Mouse (Mus musculus): Measurements from ENCODE around the gene Dclk1. TPM values are rescaled to one million over a fixed set of nuclear protein-coding genes. Genes with fewer than 3 reads are reported as not detected.

Dclk1 gene
- total RNA-seq, 2 experiments from 2014 or later = 569 to 585 TPM

- Histone ChIP-seq H3K27ac (peak overlapping the region; percentile 75), H3K4me3 (no peak overlapping the region)
- no peak for DNase-seq (ENCODE audit: low spot score in 2 of 2)
- TF ChIP-seq CTCF (conservative IDR thresholded peaks at IDR 0.05) = no peak
Measured at GRCm38 (mm10) chr3:55396792-55397191, 154.6 kb downstream of the Dclk1 start.

- no peak for DNase-seq (ENCODE audit: low spot score in 2 of 2)
- TF ChIP-seq CTCF (conservative IDR thresholded peaks at IDR 0.05) = peak; percentile 29; the same call in 1 of the 2 replicates
- H3K27ac ChIP-seq = peak overlapping the region; percentile 75
- no peak overlapping the region for H3K4me3 ChIP-seq
Measured at GRCm38 (mm10) chr3:55397752-55398693, 155.9 kb downstream of the Dclk1 start.

- H3K27ac ChIP-seq = peak overlapping the region; percentile 51
- H3K4me3 ChIP-seq = no peak overlapping the region
- DNase-seq (ENCODE audit: low spot score in 2 of 2) = no peak
- TF ChIP-seq CTCF (conservative IDR thresholded peaks at IDR 0.05) = no peak
Measured at GRCm38 (mm10) chr3:55401236-55401635, 159.1 kb downstream of the Dclk1 start.

GRCm38 (mm10) chr3:55404751-55405150 is 162.6 kb downstream of the Dclk1 start:
- no peak for TF ChIP-seq CTCF (conservative IDR thresholded peaks at IDR 0.05)
- Histone ChIP-seq H3K4me3 (no peak overlapping the region), H3K27ac (no peak overlapping the region)
- no peak for DNase-seq (ENCODE audit: low spot score in 2 of 2)

GRCm38 (mm10) chr3:55406616-55407015 is 164.5 kb downstream of the Dclk1 start:
- H3K4me3 ChIP-seq = no peak overlapping the region
- no peak for TF ChIP-seq CTCF (conservative IDR thresholded peaks at IDR 0.05)
- H3K27ac ChIP-seq = no peak overlapping the region
- no peak for DNase-seq (ENCODE audit: low spot score in 2 of 2)

- no peak overlapping the region for H3K4me3 ChIP-seq
- TF ChIP-seq CTCF (conservative IDR thresholded peaks at IDR 0.05) = peak; percentile 69
- no peak overlapping the region for H3K27ac ChIP-seq
- DNase-seq (ENCODE audit: low spot score in 2 of 2) = no peak
Measured at GRCm38 (mm10) chr3:55411547-55411946, 169.4 kb downstream of the Dclk1 start.

- peak overlapping the region; percentile 29 for H3K4me3 ChIP-seq
- TF ChIP-seq CTCF (conservative IDR thresholded peaks at IDR 0.05) = no peak
Measured at GRCm38 (mm10) chr3:55415527-55415950, 173.4 kb downstream of the Dclk1 start.

GRCm38 (mm10) chr3:55418845-55419244 is 176.7 kb downstream of the Dclk1 start:
- Histone ChIP-seq H3K4me3 (no peak overlapping the region), H3K27ac (0 out of 2 replicates have a peak overlapping the region, but pooled peaks have one; percentile 1)
- no peak for TF ChIP-seq CTCF (conservative IDR thresholded peaks at IDR 0.05)
- DNase-seq (ENCODE audit: low spot score in 2 of 2) = no peak

More at GRCm38 (mm10) chr3:55415527-55415950, 173.4 kb downstream of the Dclk1 start:
- H3K27ac ChIP-seq = peak overlapping the region; percentile 93
- DNase-seq (ENCODE audit: low spot score in 2 of 2) = peak; percentile 62 to 78

- DNase-seq (ENCODE audit: low spot score in 2 of 2) = no peak
- H3K4me3 ChIP-seq = no peak overlapping the region
- TF ChIP-seq CTCF (conservative IDR thresholded peaks at IDR 0.05) = no peak
- H3K27ac ChIP-seq = no peak overlapping the region
Measured at GRCm38 (mm10) chr3:55419334-55419733, 177.2 kb downstream of the Dclk1 start.

- TF ChIP-seq CTCF (conservative IDR thresholded peaks at IDR 0.05) = no peak
- Histone ChIP-seq H3K4me3 (no peak overlapping the region), H3K27ac (peak overlapping the region; percentile 68)
- DNase-seq (ENCODE audit: low spot score in 2 of 2) = no peak
Measured at GRCm38 (mm10) chr3:55420436-55421083, 178.4 kb downstream of the Dclk1 start.

GRCm38 (mm10) chr3:55423640-55424397 is 181.7 kb downstream of the Dclk1 start:
- Histone ChIP-seq H3K27ac (peak overlapping the region; percentile 86), H3K4me3 (no peak overlapping the region)
- peak; percentile 69 to 86 for DNase-seq (ENCODE audit: low spot score in 2 of 2)
- 0 out of 2 replicates have a peak, but pooled peaks have one; percentile 21 for TF ChIP-seq CTCF (conservative IDR thresholded peaks at IDR 0.05)

GRCm38 (mm10) chr3:55430022-55430549 is 187.9 kb downstream of the Dclk1 start:
- DNase-seq (ENCODE audit: low spot score in 2 of 2) = no peak
- Histone ChIP-seq H3K4me3 (no peak overlapping the region), H3K27ac (peak overlapping the region; percentile 53; the same call in 1 of the 2 replicates)
- TF ChIP-seq CTCF (conservative IDR thresholded peaks at IDR 0.05) = no peak
